Mouse (Mus musculus) R1 (cell line): ENCODE results near the gene Rptor.
A peak's percentile ranks its signal among the peaks of the same experiment; 100 is the strongest.

Experiments
- DNase-seq: peaks from one replicate; pipeline ENCODE4 v3.0.0-alpha.2; 2018; ENCODE audit warnings: low read depth, low spot score

Gene Rptor

GRCm38 (mm10) chr11:119811598-119811997 lies 208.9 kb downstream of the Rptor start:
- DNase-seq, result no peak

- no peak for DNase-seq
These were observed 209.4 kb downstream of the Rptor start for GRCm38 (mm10) chr11:119812093-119812492.

- no peak for DNase-seq
These were observed 211.4 kb downstream of the Rptor start for GRCm38 (mm10) chr11:119814035-119814558.

GRCm38 (mm10) chr11:119816798-119817361 lies 214.2 kb downstream of the Rptor start:
- no peak for DNase-seq

- no peak for DNase-seq
These were observed 214.7 kb downstream of the Rptor start for GRCm38 (mm10) chr11:119817362-119817837.

DNA sequence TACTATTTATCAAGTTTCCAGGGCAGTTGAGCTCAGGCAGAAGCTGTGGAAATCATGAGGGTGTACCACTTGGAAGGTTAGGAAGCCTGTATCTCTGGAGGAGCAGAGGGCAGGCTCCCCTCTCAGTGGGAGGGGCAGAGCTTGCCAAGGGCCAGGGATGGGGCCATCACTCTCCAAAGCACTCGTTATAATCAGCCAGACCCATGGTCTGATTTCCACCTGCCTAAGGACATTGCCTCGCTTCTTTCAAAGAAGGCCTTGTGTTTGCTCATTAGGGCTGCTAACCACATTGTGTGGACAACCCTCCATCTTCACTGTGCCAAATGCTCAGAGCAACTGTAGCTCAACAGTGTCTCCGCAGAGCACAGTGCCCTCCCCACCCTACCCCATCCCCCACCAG lies 215.2 kb downstream of the Rptor start:
- DNase-seq, result no peak

- no peak for DNase-seq
These were observed 218.8 kb downstream of the Rptor start for GRCm38 (mm10) chr11:119821514-119821913.

DNA sequence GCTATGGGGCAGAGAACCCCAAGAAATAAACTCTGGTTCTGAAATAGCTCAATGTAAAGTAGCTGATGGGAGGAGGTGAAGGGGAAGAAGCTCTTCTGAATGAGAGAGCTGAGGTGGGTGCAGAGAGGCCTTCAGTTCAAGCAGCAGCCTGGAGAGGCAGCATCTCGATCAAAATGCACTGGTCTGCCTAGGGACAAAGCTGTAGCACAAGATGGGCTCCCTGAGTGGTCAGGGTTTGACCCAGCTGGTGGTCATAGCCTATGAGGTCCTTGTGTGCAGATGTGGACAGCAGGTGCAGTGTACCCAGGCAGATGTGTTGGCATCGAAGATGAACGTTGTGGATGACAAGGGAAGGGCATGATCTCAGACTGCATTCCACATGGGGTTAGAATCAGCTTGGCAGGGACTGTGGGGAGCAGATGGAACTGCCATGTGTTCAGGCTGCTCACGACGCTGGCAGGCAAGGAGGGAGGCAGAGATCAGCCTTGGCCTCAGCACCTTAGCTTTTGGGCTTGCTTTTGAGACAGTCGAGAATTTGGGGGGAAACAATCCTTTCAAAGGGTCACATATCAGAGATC lies 221.5 kb downstream of the Rptor start:
- DNase-seq, result no peak

DNA sequence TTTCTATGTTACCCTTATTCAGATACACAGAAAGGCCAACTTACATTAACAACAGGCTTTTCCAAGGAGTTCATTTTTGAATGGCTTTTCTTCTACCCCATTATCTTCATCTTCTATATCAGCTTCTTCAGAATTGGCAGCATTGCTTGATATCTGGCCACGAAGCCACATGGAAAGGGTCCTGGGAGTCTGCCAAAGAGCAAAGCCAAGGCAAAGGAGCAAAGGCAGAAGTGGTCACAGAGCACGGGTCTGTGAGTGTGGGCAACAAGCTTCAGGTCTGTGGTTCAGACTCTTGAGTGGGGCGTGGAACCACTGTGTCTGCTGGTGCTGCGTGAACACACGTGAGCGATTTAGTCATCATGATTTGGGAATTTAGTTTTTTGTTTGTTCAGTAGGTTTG lies 223.1 kb downstream of the Rptor start:
- DNase-seq, result no peak

DNA sequence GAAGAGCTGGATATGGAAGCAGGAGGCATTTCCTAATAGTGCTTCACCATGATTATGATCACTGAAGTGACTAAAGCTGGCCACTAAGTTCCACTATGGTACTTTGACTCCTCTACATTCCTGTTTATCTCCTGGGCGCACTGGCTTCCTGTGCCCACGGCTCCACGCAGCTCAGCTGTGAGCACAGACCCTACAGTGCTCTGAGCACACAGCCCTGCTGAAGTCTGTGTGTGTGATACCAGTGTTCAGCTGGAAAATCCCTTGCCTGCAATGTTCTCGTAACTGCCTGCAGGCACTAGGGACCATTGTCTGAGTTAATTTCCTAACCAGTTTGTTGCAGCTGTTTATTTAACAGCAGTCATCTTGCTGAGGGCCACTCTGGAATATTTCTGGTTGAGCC lies 223.5 kb downstream of the Rptor start:
- no peak for DNase-seq

DNA sequence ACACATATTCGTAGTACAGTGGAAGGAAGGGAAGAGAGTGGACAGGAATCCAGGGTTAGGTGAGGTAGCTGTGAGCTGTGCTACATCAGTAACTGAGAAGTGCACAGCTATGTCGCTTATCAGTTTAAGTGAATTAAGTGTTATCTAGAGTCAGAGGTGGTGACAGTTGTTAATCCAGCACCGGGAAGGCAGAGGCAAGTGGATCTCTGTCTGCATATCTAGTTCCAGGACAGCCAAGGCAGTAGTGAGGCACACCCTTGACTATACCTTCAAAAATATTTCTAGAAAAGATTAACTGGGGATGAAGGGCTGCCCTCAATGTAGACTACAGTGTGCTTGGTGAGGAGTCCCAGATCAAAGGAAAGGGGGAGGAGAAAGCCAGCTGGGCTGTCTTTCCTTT lies 226.4 kb downstream of the Rptor start:
- no peak for DNase-seq

DNA sequence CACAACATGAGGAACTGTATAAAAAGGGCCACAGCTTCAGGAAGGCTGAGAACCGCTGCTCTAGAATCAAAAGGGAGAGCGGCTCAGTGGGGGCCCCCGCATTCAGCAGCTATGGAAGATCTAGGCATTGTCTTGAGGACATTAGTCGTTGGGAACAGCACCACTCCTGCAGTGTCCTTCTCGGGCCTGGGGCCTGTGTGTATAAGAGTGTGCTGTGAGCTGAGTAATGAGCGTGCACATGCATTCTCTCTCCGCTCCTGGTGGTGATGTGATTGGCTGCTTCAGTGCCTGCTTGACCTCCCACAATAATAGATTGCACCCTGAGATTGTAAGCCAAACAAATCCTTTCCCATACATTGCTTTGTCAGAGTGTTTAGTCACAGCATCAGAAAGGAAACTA lies 229.0 kb downstream of the Rptor start:
- DNase-seq, result no peak

DNA sequence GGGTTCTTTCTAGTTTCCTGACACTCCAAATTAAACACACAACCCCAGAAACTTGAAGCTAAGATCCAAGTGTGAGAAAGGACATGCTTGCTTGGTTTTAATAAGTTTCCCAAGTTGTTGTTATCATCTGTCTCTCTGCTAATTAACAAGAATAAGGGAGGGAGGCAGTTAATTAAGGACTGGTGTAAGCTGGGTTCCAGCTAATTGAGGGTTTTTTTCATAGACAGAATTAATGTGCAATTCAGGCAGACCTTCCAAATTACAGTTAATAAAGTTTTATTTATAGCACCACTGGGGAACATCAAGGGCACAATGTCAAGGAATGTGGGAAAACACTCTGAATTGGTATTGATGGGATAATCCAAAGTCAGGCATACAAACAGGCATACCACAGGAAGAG lies 230.6 kb downstream of the Rptor start:
- DNase-seq, result no peak

- peak; percentile 31 for DNase-seq
These were observed 231.4 kb downstream of the Rptor start for GRCm38 (mm10) chr11:119833877-119834804.

GRCm38 (mm10) chr11:119836326-119836725 lies 233.6 kb downstream of the Rptor start:
- DNase-seq, result no peak

DNA sequence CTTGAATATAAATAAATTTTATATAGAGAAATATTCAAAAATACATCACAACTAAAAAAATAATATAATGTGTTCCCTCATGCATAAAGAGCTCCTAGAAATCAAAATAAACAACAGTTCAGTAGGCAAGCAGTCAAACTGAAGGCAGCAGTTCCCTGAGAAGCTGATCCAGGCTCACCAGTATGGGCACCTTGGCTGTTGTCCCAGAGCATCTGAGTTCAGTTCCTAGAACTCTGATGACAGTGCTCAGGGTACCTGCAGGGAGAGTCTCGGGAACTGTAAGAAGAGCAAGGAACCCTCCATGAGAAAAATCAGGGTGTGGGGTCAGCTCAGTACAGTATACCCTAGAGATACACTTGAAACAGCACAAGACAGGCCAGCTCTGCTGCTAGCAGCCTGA lies 235.1 kb downstream of the Rptor start:
- DNase-seq, result no peak

DNA sequence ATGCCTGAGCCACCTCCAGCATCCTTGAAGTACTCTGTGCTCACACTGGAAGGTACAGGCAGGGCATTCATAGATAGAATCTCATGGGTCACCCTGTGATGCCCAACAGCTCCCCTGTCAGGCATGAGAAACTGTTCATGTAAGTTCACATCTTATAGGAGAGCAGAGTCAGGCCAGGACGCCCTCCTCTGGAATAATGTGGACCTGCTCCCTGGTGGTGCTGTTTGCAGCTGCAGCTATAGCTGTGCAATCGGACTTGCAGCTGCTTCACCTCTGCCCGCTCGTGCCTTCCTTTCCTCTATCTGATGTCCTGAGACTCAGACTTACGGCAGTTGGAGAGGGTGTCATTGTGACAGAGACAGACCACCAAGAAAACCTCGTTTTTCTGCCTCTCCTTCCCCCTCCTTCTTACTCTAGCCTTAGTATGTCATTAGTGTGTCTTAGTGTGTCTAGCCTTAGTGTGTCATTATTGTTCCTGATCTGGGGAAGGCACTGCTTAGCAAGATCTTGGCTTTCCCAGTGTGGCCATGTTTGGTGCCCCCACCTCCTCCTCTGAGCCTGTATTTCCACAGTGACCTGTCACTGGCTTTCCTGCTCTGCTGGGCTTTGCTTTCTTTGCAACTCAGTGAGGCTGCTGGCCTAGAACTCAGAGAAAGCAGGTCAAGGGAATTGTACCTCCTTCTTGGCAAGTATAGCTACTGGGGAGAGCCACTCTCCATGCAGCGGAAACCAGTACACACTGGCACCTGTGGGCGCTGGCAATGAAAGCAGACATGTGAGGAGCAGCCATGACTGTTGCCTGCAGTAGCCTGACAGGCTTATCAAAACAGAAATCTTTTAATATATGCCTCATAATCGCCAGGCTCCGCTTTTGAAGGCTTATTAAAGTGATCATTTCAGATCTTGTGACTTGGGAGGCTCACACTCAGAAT lies 237.0 kb downstream of the Rptor start:
- peak; percentile 19 for DNase-seq

DNA sequence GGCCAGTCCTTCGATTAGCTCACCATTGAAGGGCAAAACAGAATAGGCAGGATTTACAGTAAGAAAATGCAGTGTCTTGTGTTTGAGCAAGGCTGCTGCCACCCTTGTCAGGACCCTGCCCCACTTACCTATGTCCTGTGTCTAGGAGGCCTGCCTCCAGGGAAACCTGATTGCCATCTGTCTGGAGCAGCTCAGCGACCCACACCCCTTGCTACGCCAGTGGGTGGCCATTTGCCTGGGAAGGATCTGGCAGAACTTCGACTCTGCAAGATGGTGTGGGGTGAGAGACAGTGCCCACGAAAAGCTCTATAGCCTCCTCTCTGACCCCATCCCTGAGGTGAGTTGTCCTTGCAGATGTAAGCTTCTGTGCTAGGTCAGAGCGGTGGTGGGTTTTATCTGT lies 243.9 kb downstream of the Rptor start:
- DNase-seq, result no peak

- DNase-seq, result no peak
These were observed 244.4 kb downstream of the Rptor start for GRCm38 (mm10) chr11:119847076-119847475.

DNA sequence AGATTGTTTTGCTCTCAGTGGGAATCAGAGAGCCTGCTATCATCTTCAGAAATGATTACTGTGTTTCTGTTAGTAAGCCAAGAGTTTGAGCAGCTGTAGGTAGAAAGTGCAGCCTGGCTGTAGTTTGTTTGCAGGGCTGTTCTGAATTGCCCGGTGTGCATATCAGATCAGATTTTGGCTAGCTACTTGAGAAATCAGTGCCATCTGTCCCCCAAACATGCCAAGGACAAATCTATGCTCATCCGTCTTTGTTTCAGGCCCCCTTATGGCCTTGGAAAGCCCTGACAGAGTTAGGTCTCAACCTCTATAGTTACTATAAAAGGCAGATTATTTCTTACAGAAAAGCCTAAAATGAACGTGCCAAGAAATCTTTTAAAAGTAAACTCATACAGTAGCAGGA lies 244.9 kb downstream of the Rptor start:
- DNase-seq, result no peak

- DNase-seq, result no peak
These were observed 245.5 kb downstream of the Rptor start for GRCm38 (mm10) chr11:119848189-119848588.
